Mouse (Mus musculus): ENCODE data around the gene Cerk. TPM values are rescaled to one million over a fixed set of nuclear protein-coding genes. Genes with fewer than 3 reads are reported as not detected.
A peak's percentile ranks its signal among the peaks of the same experiment; 100 is the strongest.
"Not testable (repeated sequence)": the region's sequence is repeated elsewhere in the genome, so short reads cannot be mapped to it uniquely, and the experiment has no call there.

Cerk gene
- polyA plus RNA-seq, 1 experiment from 2014 or later: 23.5 TPM

DNA sequence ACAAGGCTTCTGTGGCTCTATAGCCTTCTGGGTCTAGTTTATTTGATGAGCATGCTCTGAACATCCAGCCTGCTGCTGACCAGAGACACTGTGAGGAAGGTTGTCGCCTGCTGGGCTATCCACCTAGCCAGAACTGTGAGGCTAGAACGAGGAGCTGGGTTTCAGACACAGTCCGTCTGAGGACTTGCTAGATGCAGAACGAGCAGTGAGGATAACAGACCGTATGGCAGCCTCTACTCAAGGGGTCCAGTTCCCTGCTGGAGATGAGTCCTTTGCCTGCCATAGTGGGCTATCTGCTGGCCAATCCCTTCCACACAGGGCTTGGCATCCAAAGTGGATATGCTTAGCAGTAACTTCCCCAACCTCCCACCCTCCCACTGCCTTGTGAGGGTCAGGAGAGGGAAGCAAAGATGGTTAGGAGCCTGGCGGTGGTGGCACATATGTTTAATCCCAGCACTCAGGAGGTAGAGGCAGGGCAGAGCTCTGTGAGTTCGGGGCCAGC is 17.4 kb upstream of the Cerk start:
- 83% methylated on average over 7 of the region's 7 CpGs for WGBS

GRCm38 (mm10) chr15:86202640-86203039 is 16.7 kb upstream of the Cerk start:
- Histone ChIP-seq H3K4me2 (replicated peaks) (no peak overlapping the region), H3K27me3 (no peaks in the 10 kb centered on the region), H3K4me3 (no peak overlapping the region), H3K9ac (replicated peaks) (no peak overlapping the region), H3K36me3 (no peaks in the 10 kb centered on the region), H3K4me1 (no peaks in the 10 kb centered on the region), H3K27ac (replicated peaks) (no peak overlapping the region), H3K9me3 (no peaks in the 10 kb centered on the region)
- WGBS: 63% methylated on average over 6 of the region's 6 CpGs
- ATAC-seq (replicated peaks): no peak

More for the DNA sequence above, 17.4 kb upstream of the Cerk start:
- no peaks in the 10 kb centered on the region for H3K9me3 ChIP-seq
- H3K4me2 ChIP-seq (replicated peaks): no peak overlapping the region
- no peaks in the 10 kb centered on the region for H3K4me1 ChIP-seq
- no peak overlapping the region for H3K4me3 ChIP-seq
- no peaks in the 10 kb centered on the region for H3K36me3 ChIP-seq
- no peak overlapping the region for H3K9ac ChIP-seq (replicated peaks)
- no peak for ATAC-seq (replicated peaks)
- H3K27me3 ChIP-seq: no peaks in the 10 kb centered on the region
- no peak overlapping the region for H3K27ac ChIP-seq (replicated peaks)

DNA sequence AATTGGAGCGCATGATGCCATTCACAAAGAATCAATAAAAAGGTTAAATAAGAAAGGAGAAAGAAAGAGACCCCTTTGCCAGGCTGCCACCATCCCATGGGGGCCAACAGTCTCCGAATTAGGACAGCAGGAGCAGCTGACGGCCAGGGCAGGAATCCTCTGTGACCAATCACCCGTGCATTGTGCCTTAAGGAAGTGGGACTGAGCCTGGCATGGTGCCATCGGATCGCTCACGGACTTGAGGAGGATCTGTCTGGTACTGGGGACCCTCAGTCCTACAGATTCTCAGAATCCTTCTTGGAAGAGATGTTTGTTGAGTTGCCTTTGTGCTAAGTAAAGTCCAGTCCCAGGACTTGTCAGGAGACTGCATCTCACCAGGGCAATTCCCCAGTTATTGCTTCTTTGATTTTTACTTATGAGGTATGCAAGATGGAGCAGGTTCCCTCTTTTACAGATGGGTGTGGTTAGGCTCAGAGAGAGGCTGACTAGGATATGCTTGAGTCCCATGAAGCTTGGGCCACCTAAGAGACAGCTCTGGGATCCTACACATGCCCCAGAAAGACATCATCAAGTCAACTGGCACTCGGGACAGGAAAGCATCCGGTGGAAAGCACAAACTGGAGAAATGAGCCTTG is 15.9 kb upstream of the Cerk start:
- H3K27ac ChIP-seq (replicated peaks): no peak overlapping the region
- H3K9ac ChIP-seq (replicated peaks): no peak overlapping the region
- ATAC-seq (replicated peaks): no peak
- no peak overlapping the region for H3K4me2 ChIP-seq (replicated peaks)
- no peaks in the 10 kb centered on the region for H3K4me1 ChIP-seq
- H3K27me3 ChIP-seq: no peaks in the 10 kb centered on the region
- no peaks in the 10 kb centered on the region for H3K36me3 ChIP-seq
- H3K4me3 ChIP-seq: no peak overlapping the region
- no peaks in the 10 kb centered on the region for H3K9me3 ChIP-seq
- 55% methylated on average over 9 of the region's 9 CpGs for whole genome bisulfite sequencing

- 37% methylated on average over 4 of the region's 4 CpGs for WGBS
These were observed 15.2 kb upstream of the Cerk start for GRCm38 (mm10) chr15:86201095-86201494.

GRCm38 (mm10) chr15:86200169-86200568 is 14.2 kb upstream of the Cerk start:
- Histone ChIP-seq H3K4me3 (no peak overlapping the region), H3K4me2 (replicated peaks) (no peak overlapping the region), H3K36me3 (no peaks in the 10 kb centered on the region), H3K27me3 (no peaks in the 10 kb centered on the region), H3K9me3 (no peaks in the 10 kb centered on the region), H3K27ac (replicated peaks) (no peak overlapping the region), H3K9ac (replicated peaks) (no peak overlapping the region), H3K4me1 (no peaks in the 10 kb centered on the region)
- no peak for ATAC-seq (replicated peaks)
- WGBS: 40% methylated on average over 4 of the region's 4 CpGs

More at GRCm38 (mm10) chr15:86201095-86201494, 15.2 kb upstream of the Cerk start:
- Histone ChIP-seq H3K4me3 (no peak overlapping the region), H3K9me3 (no peaks in the 10 kb centered on the region), H3K27me3 (no peaks in the 10 kb centered on the region), H3K27ac (replicated peaks) (no peak overlapping the region), H3K4me1 (no peaks in the 10 kb centered on the region), H3K4me2 (replicated peaks) (no peak overlapping the region), H3K36me3 (no peaks in the 10 kb centered on the region), H3K9ac (replicated peaks) (no peak overlapping the region)
- ATAC-seq (replicated peaks): no peak

DNA sequence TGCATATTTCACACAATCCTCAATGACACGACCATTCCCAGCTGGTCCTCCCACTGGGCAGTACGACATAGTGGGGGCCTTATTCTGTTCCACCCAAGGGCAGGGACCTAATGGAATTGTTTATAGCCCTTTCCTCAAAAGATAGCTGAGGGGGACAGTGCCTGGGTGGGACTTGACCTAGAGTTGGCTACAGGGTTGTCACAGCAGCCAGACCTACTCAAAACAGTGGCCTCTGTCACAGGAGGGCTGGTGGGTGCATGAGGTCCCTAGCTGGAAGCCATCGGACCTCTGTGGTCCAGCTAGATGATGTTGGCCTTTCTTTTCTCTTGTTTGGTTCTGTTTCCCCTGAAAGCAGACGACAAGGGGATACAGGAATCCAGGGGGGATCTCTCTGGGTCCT is 13.5 kb upstream of the Cerk start:
- WGBS: 72% methylated on average over 4 of the region's 4 CpGs
- no peaks in the 10 kb centered on the region for H3K4me1 ChIP-seq
- no peak for ATAC-seq (replicated peaks)

GRCm38 (mm10) chr15:86199052-86199451 is 13.1 kb upstream of the Cerk start:
- Histone ChIP-seq H3K9me3 (no peaks in the 10 kb centered on the region), H3K4me2 (replicated peaks) (no peak overlapping the region), H3K27ac (replicated peaks) (no peak overlapping the region), H3K27me3 (no peaks in the 10 kb centered on the region), H3K36me3 (no peaks in the 10 kb centered on the region), H3K4me1 (no peaks in the 10 kb centered on the region), H3K4me3 (no peak overlapping the region), H3K9ac (replicated peaks) (no peak overlapping the region)
- ATAC-seq (replicated peaks): no peak
- 80% methylated on average over 5 of the region's 5 CpGs for WGBS

More for the DNA sequence above, 13.5 kb upstream of the Cerk start:
- no peak overlapping the region for H3K4me3 ChIP-seq
- no peak overlapping the region for H3K27ac ChIP-seq (replicated peaks)
- no peaks in the 10 kb centered on the region for H3K27me3 ChIP-seq
- no peak overlapping the region for H3K9ac ChIP-seq (replicated peaks)
- H3K36me3 ChIP-seq: no peaks in the 10 kb centered on the region
- no peak overlapping the region for H3K4me2 ChIP-seq (replicated peaks)
- H3K9me3 ChIP-seq: no peaks in the 10 kb centered on the region

DNA sequence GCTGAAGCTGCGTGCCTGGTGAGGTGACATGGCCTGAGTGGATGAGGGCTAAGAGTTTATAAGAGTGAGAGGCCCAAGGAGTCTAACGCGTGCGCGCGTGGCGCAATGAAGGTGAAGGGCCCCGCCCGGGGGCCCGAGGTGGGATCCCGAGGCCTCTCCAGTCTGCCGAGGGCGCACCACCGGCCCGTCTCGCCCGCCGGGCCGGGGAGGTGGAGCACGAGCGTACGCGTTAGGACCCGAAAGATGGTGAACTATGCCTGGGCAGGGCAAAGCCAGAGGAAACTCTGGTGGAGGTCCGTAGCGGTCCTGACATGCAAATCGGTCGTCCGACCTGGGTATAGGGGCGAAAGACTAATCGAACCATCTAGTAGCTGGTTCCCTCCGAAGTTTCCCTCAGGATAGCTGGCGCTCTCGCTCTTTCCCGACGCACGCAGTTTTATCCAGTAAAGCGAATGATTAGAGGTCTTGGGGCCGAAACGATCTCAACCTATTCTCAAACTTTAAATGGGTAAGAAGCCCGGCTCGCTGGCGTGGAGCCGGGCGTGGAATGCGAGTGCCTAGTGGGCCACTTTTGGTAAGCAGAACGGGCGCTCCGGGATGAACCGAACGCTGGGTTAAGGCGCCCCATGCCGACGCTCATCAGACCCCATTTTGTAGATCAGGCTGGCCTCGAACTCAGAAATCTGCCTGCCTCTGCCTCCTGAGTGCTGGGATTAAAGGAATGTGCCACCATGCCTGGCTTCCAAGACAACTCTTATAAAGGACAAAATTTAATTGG is 8.9 kb upstream of the Cerk start:
- not testable (repeated sequence) for H3K9ac ChIP-seq (replicated peaks); H3K9me3 ChIP-seq; H3K27me3 ChIP-seq; H3K27ac ChIP-seq (replicated peaks); H3K36me3 ChIP-seq; H3K4me2 ChIP-seq (replicated peaks); H3K4me3 ChIP-seq; H3K4me1 ChIP-seq
- peak; percentile 92 for ATAC-seq (replicated peaks)
- WGBS: 81% methylated on average over 55 of the region's 55 CpGs

- WGBS: 80% methylated on average over 3 of the region's 3 CpGs
- Histone ChIP-seq H3K36me3 (no peaks in the 10 kb centered on the region), H3K4me2 (replicated peaks) (no peak overlapping the region), H3K27ac (replicated peaks) (no peak overlapping the region), H3K9ac (replicated peaks) (no peak overlapping the region), H3K9me3 (no peaks in the 10 kb centered on the region), H3K4me3 (no peak overlapping the region), H3K27me3 (no peaks in the 10 kb centered on the region), H3K4me1 (peaks cover 10% of the 10 kb centered on the region)
- ATAC-seq (replicated peaks): no peak
These were observed 6.0 kb upstream of the Cerk start for GRCm38 (mm10) chr15:86191933-86192332.

DNA sequence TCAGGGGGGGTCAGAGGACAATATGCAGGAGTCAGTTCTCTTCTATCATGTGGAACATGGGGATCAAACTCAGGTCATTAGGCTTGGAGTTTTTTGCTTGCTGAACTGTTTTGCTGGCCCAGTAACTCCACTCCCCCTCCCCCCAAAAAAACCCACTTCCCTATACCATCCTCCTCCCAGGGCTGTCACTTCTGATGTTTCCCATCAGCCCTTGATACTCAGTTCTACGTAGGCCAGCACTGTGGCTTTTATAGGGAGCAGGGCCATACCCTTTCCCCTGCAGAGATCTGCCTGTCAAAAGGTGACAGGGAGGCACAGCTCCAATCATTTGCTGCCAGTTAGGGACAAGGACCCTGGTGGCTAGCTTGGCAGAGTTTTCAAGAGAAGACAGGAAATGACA is 5.6 kb upstream of the Cerk start:
- Histone ChIP-seq H3K27ac (replicated peaks) (no peak overlapping the region), H3K4me1 (peaks cover 10% of the 10 kb centered on the region), H3K4me3 (no peak overlapping the region), H3K9me3 (no peaks in the 10 kb centered on the region), H3K9ac (replicated peaks) (no peak overlapping the region), H3K36me3 (no peaks in the 10 kb centered on the region), H3K27me3 (no peaks in the 10 kb centered on the region), H3K4me2 (replicated peaks) (no peak overlapping the region)
- WGBS: 63% methylated on average over 1 of the region's 1 CpGs
- ATAC-seq (replicated peaks): no peak

DNA sequence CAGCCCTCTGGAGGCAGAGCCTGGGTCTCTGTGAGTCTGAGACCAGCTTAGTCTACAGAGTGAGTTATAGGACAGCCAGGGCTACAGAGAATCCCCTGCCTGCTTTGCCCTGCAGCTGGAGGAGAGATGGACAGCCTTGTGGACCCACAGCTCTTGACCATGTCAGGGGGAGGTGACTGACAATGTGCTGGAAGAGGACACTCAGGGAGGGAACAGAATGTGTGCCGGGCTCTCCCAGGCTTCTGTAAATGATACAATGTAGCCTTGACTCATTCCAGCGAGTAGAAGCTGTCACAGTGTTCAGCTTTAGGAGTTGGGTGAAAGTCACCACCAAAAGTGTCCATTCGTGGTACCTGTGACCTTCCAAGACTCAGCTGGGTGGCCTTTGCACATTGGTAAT is 4.4 kb upstream of the Cerk start:
- Histone ChIP-seq H3K27ac (replicated peaks) (no peak overlapping the region), H3K9ac (replicated peaks) (no peak overlapping the region), H3K27me3 (no peaks in the 10 kb centered on the region), H3K4me1 (peaks cover 17% of the 10 kb centered on the region), H3K4me2 (replicated peaks) (no peak overlapping the region), H3K4me3 (no peak overlapping the region), H3K36me3 (no peaks in the 10 kb centered on the region), H3K9me3 (no peaks in the 10 kb centered on the region)
- WGBS: 71% methylated on average over 3 of the region's 3 CpGs
- ATAC-seq (replicated peaks): no peak

DNA sequence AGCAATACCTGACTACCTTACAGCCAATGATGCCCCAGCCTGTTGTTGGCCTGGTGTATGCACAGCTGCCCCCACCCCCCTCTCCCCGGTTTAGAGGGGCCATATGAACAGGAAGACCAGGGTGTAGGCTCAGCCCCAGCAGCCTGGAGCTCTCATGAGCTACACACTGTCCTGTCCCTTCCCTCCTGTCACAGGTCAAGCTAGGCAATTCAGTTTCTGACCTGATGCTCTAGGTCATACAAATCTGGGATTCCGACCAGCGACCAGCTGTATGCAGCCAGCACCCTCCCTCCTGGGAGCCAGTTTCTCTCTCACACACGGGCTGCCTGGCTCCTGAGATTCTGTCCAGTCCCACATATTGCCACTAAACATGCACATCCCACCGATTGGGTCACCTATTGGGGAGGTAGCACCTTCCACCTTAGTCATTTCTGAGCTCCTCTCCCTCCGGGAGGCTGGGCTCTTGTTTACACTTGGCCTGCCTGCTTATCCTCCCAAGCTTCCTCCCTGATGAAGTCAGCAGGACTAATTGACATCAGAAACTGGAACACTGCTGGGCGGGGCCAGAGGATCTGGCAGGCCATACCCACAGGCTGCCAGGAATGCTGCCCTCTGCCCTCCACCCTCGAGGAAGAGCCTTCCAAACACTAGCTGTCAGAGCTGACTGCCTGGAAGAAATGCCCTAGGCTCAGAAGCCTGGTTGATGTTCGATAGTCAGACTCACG is 3.0 kb upstream of the Cerk start:
- no peak overlapping the region for H3K4me3 ChIP-seq
- H3K9ac ChIP-seq (replicated peaks): no peak overlapping the region
- 49% methylated on average over 10 of the region's 10 CpGs for WGBS
- H3K36me3 ChIP-seq: no peaks in the 10 kb centered on the region
- H3K27me3 ChIP-seq: no peaks in the 10 kb centered on the region
- peaks cover 29% of the 10 kb centered on the region for H3K4me1 ChIP-seq
- H3K27ac ChIP-seq (replicated peaks): no peak overlapping the region
- no peak for ATAC-seq (replicated peaks)
- no peak overlapping the region for H3K4me2 ChIP-seq (replicated peaks)
- no peaks in the 10 kb centered on the region for H3K9me3 ChIP-seq
